Mouse (Mus musculus) myocyte (in vitro differentiated cells): ENCODE data around the gene Arl4a.

Source experiments
- CEBPB ChIP-seq: IDR thresholded peaks from 2 replicates; pipeline ENCODE4 v1.6.1; 2011; ENCODE audit warnings: mild to moderate bottlenecking, moderate library complexity; ENCODE audit not compliant: poor library complexity, insufficient read depth, severe bottlenecking
- E2F4 ChIP-seq: IDR thresholded peaks from one replicate; pipeline ENCODE4 v1.6.1; 2011; ENCODE audit warnings: mild to moderate bottlenecking, control low read depth, moderate library complexity; ENCODE audit not compliant: insufficient read depth
- MAX ChIP-seq: IDR thresholded peaks from one replicate; pipeline ENCODE4 v1.6.1; 2011; ENCODE audit warnings: low read depth, mild to moderate bottlenecking, control low read depth
- MYOD1 ChIP-seq, 3 experiments: IDR thresholded peaks; one replicate each; pipeline ENCODE4 v1.6.1; 2011; ENCODE audit warnings: control low read depth in 2 of 3, low read depth in 2 of 3, mild to moderate bottlenecking in 2 of 3, moderate library complexity in 1 of 3; ENCODE audit not compliant: insufficient read length in 2 of 3, control insufficient read depth in 1 of 3
- MYOG ChIP-seq, 3 experiments: IDR thresholded peaks; one replicate each; pipeline ENCODE4 v1.6.1; 2011; ENCODE audit warnings: control low read depth in 2 of 3, low read depth in 2 of 3, mild to moderate bottlenecking in 2 of 3; ENCODE audit not compliant: insufficient read length in 2 of 3, control insufficient read depth in 1 of 3, insufficient read depth in 1 of 3
- POLR2A ChIP-seq: IDR thresholded peaks from one replicate; pipeline ENCODE4 v1.6.1; 2011; ENCODE audit warnings: low read depth, mild to moderate bottlenecking, control low read depth, moderate library complexity; ENCODE audit not compliant: insufficient read length
- POLR2AphosphoS2 ChIP-seq: IDR thresholded peaks from one replicate; pipeline ENCODE4 v1.6.1; 2011; ENCODE audit warnings: low read depth, control low read depth; ENCODE audit not compliant: insufficient read length
- REST ChIP-seq: IDR thresholded peaks from one replicate; pipeline ENCODE4 v1.6.1; 2011; ENCODE audit warnings: mild to moderate bottlenecking, control low read depth, moderate library complexity; ENCODE audit not compliant: insufficient read depth, insufficient read length
- SRF ChIP-seq: IDR thresholded peaks from one replicate; pipeline ENCODE4 v1.6.1; 2011; ENCODE audit warnings: low read depth; ENCODE audit not compliant: control insufficient read depth, insufficient read length
- TCF12 ChIP-seq: IDR thresholded peaks from one replicate; pipeline ENCODE4 v1.6.1; 2011; ENCODE audit warnings: mild to moderate bottlenecking, control low read depth; ENCODE audit not compliant: poor library complexity, insufficient read depth, severe bottlenecking
- TCF3 ChIP-seq: IDR thresholded peaks from one replicate; pipeline ENCODE4 v1.6.1; 2011; ENCODE audit warnings: low read depth, control low read depth; ENCODE audit not compliant: insufficient read length
- USF1 ChIP-seq: IDR thresholded peaks from one replicate; pipeline ENCODE4 v1.6.1; 2011; ENCODE audit warnings: low read depth, mild to moderate bottlenecking, control low read depth, moderate library complexity

DNA sequence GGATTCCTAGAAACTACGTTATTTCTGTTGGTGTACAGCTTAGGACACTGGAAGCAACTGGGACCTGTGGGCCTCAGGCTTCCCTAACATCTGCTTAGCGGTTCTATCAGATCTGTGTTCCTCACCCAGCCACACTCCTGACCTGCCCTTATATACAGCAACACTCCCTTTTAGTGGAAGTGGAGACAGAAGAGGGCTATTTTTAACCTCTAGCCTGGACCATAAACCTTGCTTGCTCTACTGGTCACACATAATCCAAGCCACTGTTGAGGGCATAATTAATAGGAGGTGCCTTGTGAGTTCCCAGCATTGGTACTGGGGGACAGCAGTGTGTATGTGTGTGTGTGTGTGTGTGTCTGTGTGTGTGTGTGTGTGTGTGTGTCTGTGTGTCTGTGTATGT is 33.1 kb downstream of the Arl4a start:
- TF ChIP-seq TCF3 (no peak), POLR2A (no peak), MAX (no peak), MYOG (IDR thresholded peaks at IDR 0.05; ENCODE audit: control insufficient read depth in 1 of 3, insufficient read depth in 1 of 3, insufficient read length in 2 of 3, low read depth in 2 of 3) (no peak), TCF12 (no peak), REST (no peak), USF1 (no peak), E2F4 (no peak), CEBPB (no peak), MYOD1 (IDR thresholded peaks at IDR 0.05; ENCODE audit: control insufficient read depth in 1 of 3, insufficient read length in 2 of 3, low read depth in 2 of 3) (no peak), POLR2AphosphoS2 (no peak), SRF (no peak)
